Mouse (Mus musculus) myocyte (in vitro differentiated cells): Measurements from ENCODE around the gene Dcaf17.

Experiments used
- CEBPB ChIP-seq: IDR thresholded peaks from 2 replicates; pipeline ENCODE4 v1.6.1; 2011; ENCODE audit warnings: mild to moderate bottlenecking, moderate library complexity; ENCODE audit not compliant: poor library complexity, insufficient read depth, severe bottlenecking
- E2F4 ChIP-seq: IDR thresholded peaks from one replicate; pipeline ENCODE4 v1.6.1; 2011; ENCODE audit warnings: mild to moderate bottlenecking, control low read depth, moderate library complexity; ENCODE audit not compliant: insufficient read depth
- MAX ChIP-seq: IDR thresholded peaks from one replicate; pipeline ENCODE4 v1.6.1; 2011; ENCODE audit warnings: low read depth, mild to moderate bottlenecking, control low read depth
- MYOD1 ChIP-seq, 3 experiments: IDR thresholded peaks; one replicate each; pipeline ENCODE4 v1.6.1; 2011; ENCODE audit warnings: control low read depth in 2 of 3, low read depth in 2 of 3, mild to moderate bottlenecking in 2 of 3, moderate library complexity in 1 of 3; ENCODE audit not compliant: insufficient read length in 2 of 3, control insufficient read depth in 1 of 3
- MYOG ChIP-seq, 3 experiments: IDR thresholded peaks; one replicate each; pipeline ENCODE4 v1.6.1; 2011; ENCODE audit warnings: control low read depth in 2 of 3, low read depth in 2 of 3, mild to moderate bottlenecking in 2 of 3; ENCODE audit not compliant: insufficient read length in 2 of 3, control insufficient read depth in 1 of 3, insufficient read depth in 1 of 3
- POLR2A ChIP-seq: IDR thresholded peaks from one replicate; pipeline ENCODE4 v1.6.1; 2011; ENCODE audit warnings: low read depth, mild to moderate bottlenecking, control low read depth, moderate library complexity; ENCODE audit not compliant: insufficient read length
- POLR2AphosphoS2 ChIP-seq: IDR thresholded peaks from one replicate; pipeline ENCODE4 v1.6.1; 2011; ENCODE audit warnings: low read depth, control low read depth; ENCODE audit not compliant: insufficient read length
- SRF ChIP-seq: IDR thresholded peaks from one replicate; pipeline ENCODE4 v1.6.1; 2011; ENCODE audit warnings: low read depth; ENCODE audit not compliant: control insufficient read depth, insufficient read length
- TCF12 ChIP-seq: IDR thresholded peaks from one replicate; pipeline ENCODE4 v1.6.1; 2011; ENCODE audit warnings: mild to moderate bottlenecking, control low read depth; ENCODE audit not compliant: poor library complexity, insufficient read depth, severe bottlenecking
- TCF3 ChIP-seq: IDR thresholded peaks from one replicate; pipeline ENCODE4 v1.6.1; 2011; ENCODE audit warnings: low read depth, control low read depth; ENCODE audit not compliant: insufficient read length
- USF1 ChIP-seq: IDR thresholded peaks from one replicate; pipeline ENCODE4 v1.6.1; 2011; ENCODE audit warnings: low read depth, mild to moderate bottlenecking, control low read depth, moderate library complexity

GRCm38 (mm10) chr2:71082416-71082815, 27.3 kb downstream of the Dcaf17 start:
- TF ChIP-seq MAX: no peak
- TF ChIP-seq POLR2A: no peak
- TF ChIP-seq MYOG (IDR thresholded peaks at IDR 0.05; ENCODE audit: control insufficient read depth in 1 of 3, insufficient read depth in 1 of 3, insufficient read length in 2 of 3, low read depth in 2 of 3): no peak
- TF ChIP-seq CEBPB: no peak
- TF ChIP-seq TCF3: no peak
- no peak for TF ChIP-seq USF1
- TF ChIP-seq POLR2AphosphoS2: no peak
- no peak for TF ChIP-seq E2F4
- no peak for TF ChIP-seq SRF
- TF ChIP-seq TCF12: no peak
- no peak for TF ChIP-seq MYOD1 (IDR thresholded peaks at IDR 0.05; ENCODE audit: control insufficient read depth in 1 of 3, insufficient read length in 2 of 3, low read depth in 2 of 3)
